Mouse (Mus musculus): ENCODE measurements around the gene Slc8a3. TPM values are rescaled to one million over a fixed set of nuclear protein-coding genes. Genes with fewer than 3 reads are reported as not detected.

Slc8a3 gene
- total and polyA plus RNA-seq, 2 experiments from 2014 or later = 10.5 to 38.7 TPM

DNA sequence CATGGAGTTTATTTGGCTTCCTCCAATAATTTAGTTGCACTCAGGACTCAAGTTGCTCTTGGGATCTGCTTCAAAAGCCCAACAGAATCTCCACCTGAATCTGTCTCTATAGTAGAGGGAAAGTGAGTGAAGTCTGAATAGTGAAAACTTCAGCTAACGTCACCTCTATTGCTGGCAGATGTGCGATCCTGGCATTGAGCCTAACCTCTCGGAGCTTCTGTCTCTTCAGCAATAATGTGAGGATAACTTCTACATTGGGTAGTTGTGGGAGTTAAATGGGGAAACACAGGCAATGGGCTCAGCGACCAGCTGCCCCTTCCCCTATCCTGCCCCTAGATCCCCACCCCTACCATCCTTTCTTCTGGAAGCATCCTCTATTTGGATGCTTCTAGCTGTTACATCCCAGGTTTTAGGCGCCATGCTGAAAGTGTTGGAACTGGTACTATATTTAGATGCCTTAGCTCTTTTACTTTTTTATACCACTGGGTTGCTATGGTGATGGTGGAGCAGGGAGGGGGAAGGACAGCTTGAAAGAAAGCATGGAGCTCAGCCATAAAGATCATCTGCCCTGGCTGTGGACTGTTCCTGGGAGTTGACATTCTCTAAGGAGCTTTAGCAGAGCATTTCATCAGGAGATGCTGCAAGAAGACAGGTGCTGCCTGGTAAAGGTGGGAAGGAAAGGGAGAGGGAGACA lies 105.1 kb downstream of the Slc8a3 start:
- DNase-seq = peak; percentile 89
- Histone ChIP-seq H3K36me3 (ENCODE audit: insufficient read depth) (no peaks in the 10 kb centered on the region), H3K27me3 (ENCODE audit: insufficient read depth, low read length) (no peaks in the 10 kb centered on the region), H3K4me3 (ENCODE audit: low read depth, low read length) (peak overlapping the region; percentile 11; the same call in 1 of the 2 replicates), H3K4me2 (ENCODE audit: low read depth) (peak overlapping the region; percentile 38), H3K27ac (ENCODE audit: low read depth, low read length) (peak overlapping the region; percentile 87), H3K4me1 (ENCODE audit: insufficient read depth) (peaks cover 31% of the 10 kb centered on the region), H3K9ac (no peak overlapping the region), H3K9me3 (ENCODE audit: low read length) (no peaks in the 10 kb centered on the region)
- TF ChIP-seq CTCF (IDR thresholded peaks at IDR 0.05; ENCODE audit: low read depth) = no peak
- 32% methylated on average over 5 of the region's 5 CpGs for WGBS
- peak; percentile 95 for ATAC-seq

DNA sequence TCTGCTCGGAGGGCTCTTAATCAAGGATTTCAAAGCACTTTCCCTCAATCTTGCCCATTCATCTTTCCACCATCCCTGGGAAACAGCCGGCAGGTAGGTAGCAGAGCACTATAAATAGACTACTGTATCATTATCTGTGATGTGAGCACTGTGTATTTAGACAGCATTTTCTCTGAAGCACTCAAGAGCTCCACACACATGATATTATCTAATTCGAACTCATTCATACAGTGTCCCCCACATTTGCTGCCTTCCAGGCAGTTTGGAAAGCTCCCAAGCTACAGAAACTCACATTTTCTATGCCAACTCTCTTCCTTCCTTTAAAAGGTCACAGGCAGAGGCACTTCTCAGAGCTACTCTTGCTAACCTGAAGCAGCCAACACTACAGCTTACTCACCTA lies 106.4 kb downstream of the Slc8a3 start:
- peaks cover 31% of the 10 kb centered on the region for H3K4me1 ChIP-seq (ENCODE audit: insufficient read depth)

DNA sequence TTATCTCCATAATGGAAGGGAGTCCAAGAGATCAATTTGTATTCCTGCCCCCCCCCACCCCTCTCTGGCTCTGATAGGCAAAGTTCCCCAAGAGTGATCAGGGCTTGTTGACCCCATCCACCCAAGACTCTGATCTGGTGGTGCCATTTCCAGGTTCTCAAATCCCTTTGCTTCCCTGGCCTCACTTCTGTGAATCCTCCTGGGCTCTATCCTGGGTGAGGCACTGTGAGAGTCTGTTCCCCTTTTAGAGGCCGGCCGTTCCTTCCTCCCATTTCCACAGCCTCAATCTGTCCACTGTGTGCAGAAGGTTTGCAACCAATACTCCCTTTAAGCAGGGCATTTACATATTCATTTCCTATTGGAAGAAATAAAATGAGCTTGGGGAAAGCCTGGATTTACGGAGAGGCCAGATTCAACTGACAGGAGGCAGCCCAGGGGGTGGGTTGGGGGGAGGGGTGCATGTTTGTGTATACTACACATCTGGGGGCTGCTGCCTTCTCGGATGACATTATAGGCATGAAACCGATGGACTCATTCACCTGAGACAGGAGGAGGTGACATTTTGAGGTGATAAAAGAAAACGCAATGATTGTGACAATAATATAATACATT lies 106.9 kb downstream of the Slc8a3 start:
- H3K9me3 ChIP-seq (ENCODE audit: low read length) = no peaks in the 10 kb centered on the region
- H3K36me3 ChIP-seq (ENCODE audit: insufficient read depth) = no peaks in the 10 kb centered on the region
- DNase-seq = no peak
- ATAC-seq = no peak
- peaks cover 31% of the 10 kb centered on the region for H3K4me1 ChIP-seq (ENCODE audit: insufficient read depth)
- no peak overlapping the region for H3K4me3 ChIP-seq (ENCODE audit: low read depth, low read length)
- H3K27me3 ChIP-seq (ENCODE audit: insufficient read depth, low read length) = no peaks in the 10 kb centered on the region
- no peak overlapping the region for H3K9ac ChIP-seq
- H3K4me2 ChIP-seq (ENCODE audit: low read depth) = no peak overlapping the region
- H3K27ac ChIP-seq (ENCODE audit: low read depth, low read length) = peak overlapping the region; percentile 87; the same call in 1 of the 2 replicates
- no peak for TF ChIP-seq CTCF (IDR thresholded peaks at IDR 0.05; ENCODE audit: low read depth)
- WGBS = 28% methylated on average over 6 of the region's 6 CpGs

More for the DNA sequence above, 106.4 kb downstream of the Slc8a3 start:
- DNase-seq (peak; percentile 51), ATAC-seq (peak; percentile 57; the same call in 1 of the 2 replicates)
- Histone ChIP-seq H3K36me3 (ENCODE audit: insufficient read depth) (no peaks in the 10 kb centered on the region), H3K27me3 (ENCODE audit: insufficient read depth, low read length) (no peaks in the 10 kb centered on the region), H3K27ac (ENCODE audit: low read depth, low read length) (peak overlapping the region; percentile 87; the same call in 1 of the 2 replicates), H3K9me3 (ENCODE audit: low read length) (no peaks in the 10 kb centered on the region), H3K4me2 (ENCODE audit: low read depth) (no peak overlapping the region), H3K4me3 (ENCODE audit: low read depth, low read length) (no peak overlapping the region), H3K9ac (no peak overlapping the region)
- 36% methylated on average over 3 of the region's 3 CpGs for WGBS
- TF ChIP-seq CTCF (IDR thresholded peaks at IDR 0.05; ENCODE audit: low read depth) = no peak

GRCm38 (mm10) chr12:81224843-81225242 lies 108.1 kb downstream of the Slc8a3 start:
- ATAC-seq (no peak), DNase-seq (no peak)
- H3K9ac ChIP-seq = no peak overlapping the region
- H3K4me2 ChIP-seq (ENCODE audit: low read depth) = no peak overlapping the region
- H3K4me1 ChIP-seq (ENCODE audit: insufficient read depth) = peaks cover 31% of the 10 kb centered on the region
- TF ChIP-seq CTCF (IDR thresholded peaks at IDR 0.05; ENCODE audit: low read depth) = no peak
- H3K27me3 ChIP-seq (ENCODE audit: insufficient read depth, low read length) = no peaks in the 10 kb centered on the region
- no peak overlapping the region for H3K4me3 ChIP-seq (ENCODE audit: low read depth, low read length)
- 45% methylated on average over 2 of the region's 2 CpGs for WGBS
- H3K9me3 ChIP-seq (ENCODE audit: low read length) = no peaks in the 10 kb centered on the region
- no peak overlapping the region for H3K27ac ChIP-seq (ENCODE audit: low read depth, low read length)
- H3K36me3 ChIP-seq (ENCODE audit: insufficient read depth) = no peaks in the 10 kb centered on the region

DNA sequence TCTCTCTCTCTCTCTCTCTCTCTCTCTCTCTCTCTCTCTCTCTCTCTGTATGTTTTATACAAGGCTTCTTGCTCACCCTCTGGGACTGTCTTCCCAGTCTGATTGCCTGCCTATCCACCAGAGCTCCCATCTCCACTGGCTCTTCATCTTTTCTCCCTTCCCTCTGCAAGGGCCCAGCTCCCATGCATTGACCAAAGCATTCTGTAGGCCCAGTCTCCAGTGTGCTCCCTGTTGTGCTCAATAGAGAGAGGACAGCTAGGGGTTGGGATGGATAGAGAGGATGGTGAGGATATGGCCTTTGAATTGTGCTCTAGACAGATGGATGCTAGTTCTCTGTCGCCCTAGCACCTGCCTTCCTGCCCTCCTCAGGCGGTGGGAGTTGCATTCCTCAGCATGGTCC lies 109.7 kb downstream of the Slc8a3 start:
- DNase-seq (no peak), ATAC-seq (no peak)
- Histone ChIP-seq H3K4me2 (ENCODE audit: low read depth) (no peak overlapping the region), H3K27ac (ENCODE audit: low read depth, low read length) (no peak overlapping the region), H3K4me1 (ENCODE audit: insufficient read depth) (peaks cover 19% of the 10 kb centered on the region), H3K9ac (no peak overlapping the region), H3K27me3 (ENCODE audit: insufficient read depth, low read length) (no peaks in the 10 kb centered on the region), H3K36me3 (ENCODE audit: insufficient read depth) (no peaks in the 10 kb centered on the region), H3K4me3 (ENCODE audit: low read depth, low read length) (no peak overlapping the region), H3K9me3 (ENCODE audit: low read length) (no peaks in the 10 kb centered on the region)
- 83% methylated on average over 2 of the region's 2 CpGs for WGBS
- no peak for TF ChIP-seq CTCF (IDR thresholded peaks at IDR 0.05; ENCODE audit: low read depth)

- no peak overlapping the region for H3K27ac ChIP-seq (ENCODE audit: low read depth, low read length)
- no peak overlapping the region for H3K4me3 ChIP-seq (ENCODE audit: low read depth, low read length)
- H3K9ac ChIP-seq = no peak overlapping the region
- H3K27me3 ChIP-seq (ENCODE audit: insufficient read depth, low read length) = no peaks in the 10 kb centered on the region
- WGBS = 81% methylated on average over 4 of the region's 4 CpGs
- no peaks in the 10 kb centered on the region for H3K36me3 ChIP-seq (ENCODE audit: insufficient read depth)
- ATAC-seq = no peak
- DNase-seq = no peak
- no peaks in the 10 kb centered on the region for H3K4me1 ChIP-seq (ENCODE audit: insufficient read depth)
- no peak overlapping the region for H3K4me2 ChIP-seq (ENCODE audit: low read depth)
- no peak for TF ChIP-seq CTCF (IDR thresholded peaks at IDR 0.05; ENCODE audit: low read depth)
- no peaks in the 10 kb centered on the region for H3K9me3 ChIP-seq (ENCODE audit: low read length)
Measured at GRCm38 (mm10) chr12:81219339-81219738, 113.6 kb downstream of the Slc8a3 start.

- no peak for TF ChIP-seq CTCF (IDR thresholded peaks at IDR 0.05; ENCODE audit: low read depth)
Measured at GRCm38 (mm10) chr12:81208559-81208958, 124.4 kb downstream of the Slc8a3 start.

More at GRCm38 (mm10) chr12:81208559-81208958, 124.4 kb downstream of the Slc8a3 start:
- Histone ChIP-seq H3K4me1 (ENCODE audit: insufficient read depth) (no peaks in the 10 kb centered on the region), H3K27ac (ENCODE audit: low read depth, low read length) (no peak overlapping the region), H3K27me3 (ENCODE audit: insufficient read depth, low read length) (peaks cover 6% of the 10 kb centered on the region; the same call in 1 of the 2 replicates), H3K9ac (no peak overlapping the region), H3K36me3 (ENCODE audit: insufficient read depth) (no peaks in the 10 kb centered on the region), H3K4me2 (ENCODE audit: low read depth) (no peak overlapping the region), H3K9me3 (ENCODE audit: low read length) (no peaks in the 10 kb centered on the region), H3K4me3 (ENCODE audit: low read depth, low read length) (no peak overlapping the region)
- no peak for ATAC-seq
- DNase-seq = no peak
- 61% methylated on average over 2 of the region's 2 CpGs for WGBS

Measured in forebrain, postnatal 0 days (tissue).